Mouse (Mus musculus) Patski (cell line): ENCODE measurements at regions not wholly inside any gene's neighbourhood (a gene's known extent, or its start where the extent isn't known, plus 50 kb on each side); places are given as distances from the start of the nearest gene placed in this dataset.

Experiments used
- ATAC-seq: fragments of 100-300 bp; one replicate; pipeline ENCODE4 v1.8.0; 2021
- CTCF ChIA-PET: fragments of 350-600 bp; sonication (Branson Sonifier 250); formaldehyde crosslinking; loops from one replicate; lab custom pipeline; 2022; ENCODE audit warnings: inconsistent platforms; lab: Charles Lee
- POLR2A ChIA-PET: fragments of 350-600 bp; sonication (Branson Sonifier 250); formaldehyde crosslinking; loops from one replicate; lab custom pipeline; 2022; ENCODE audit warnings: antibody characterized with exemption, inconsistent platforms; lab: Charles Lee
- DNase-seq: peaks from one replicate; pipeline ENCODE4 v3.0.0-alpha.2; 2011; ENCODE audit warnings: low read depth, low spot score
- H3K27me3 ChIP-seq: fragments of 371-371 bp; one replicate; pipeline ENCODE4 v1.5.1; 2021
- CTCF ChIP-seq: fragments of 100-300 bp; IDR thresholded peaks from one replicate; pipeline ENCODE4 v1.5.1; 2021
- in situ Hi-C: fragments of 300-500 bp; cut with MboI; formaldehyde crosslinking; loops from 3 replicates; pipeline ENCODE4 v1.11.1; 2018; ENCODE audit warnings: low pct_unique_long_range_greater_than_20kb, mixed read lengths

DNA sequence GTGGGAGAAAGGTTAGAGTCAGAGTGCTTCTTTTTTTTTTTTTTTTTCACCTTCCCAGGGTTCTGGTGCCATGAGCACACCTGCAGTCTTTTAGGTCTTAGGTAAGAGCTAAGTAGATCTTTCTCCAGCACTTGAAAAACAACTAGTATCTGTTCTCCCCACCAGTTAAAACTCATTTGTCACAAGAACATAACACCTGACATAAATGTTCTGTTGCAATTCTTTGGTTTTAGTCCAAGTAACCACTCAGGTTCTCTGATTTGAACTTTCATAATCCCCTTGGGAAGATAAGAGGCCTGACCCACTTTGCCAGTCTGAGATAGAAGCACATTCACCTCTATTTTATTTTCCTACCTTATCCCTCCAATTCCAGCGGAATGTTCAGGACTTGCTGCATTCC is 225.5 kb upstream of the Zpld1 start:
- ChIA-PET POLR2A (interaction anchor here (0.5 to 1.0 kb wide), 3 partner anchors 113 to 315 kb away, joined by 3 to 5 read pairs (median 4); no protein-coding TSS in a partner anchor), CTCF (interaction anchor here (0.6 kb wide), 1 partner anchor 323 kb away, joined by 3 read pairs; no protein-coding TSS in a partner anchor)
- no peak for TF ChIP-seq CTCF
- in situ Hi-C loops: loop anchor here (5.0 kb wide), 1 partner anchor 324 kb away; no protein-coding TSS in a partner anchor
- H3K27me3 ChIP-seq: no peaks in the 10 kb centered on the region
- DNase-seq (no peak), ATAC-seq (no peak)

GRCm38 (mm10) chr16:55522283-55522682 is 224.5 kb upstream of the Zpld1 start:
- ChIA-PET CTCF (interaction anchor here (1.1 to 2.1 kb wide), 2 partner anchors 8 to 335 kb away, joined by 3 to 10 read pairs; no protein-coding TSS in a partner anchor), POLR2A (interaction anchor here (0.6 kb wide), 1 partner anchor 115 kb away, joined by 3 read pairs; no protein-coding TSS in a partner anchor)
- DNase-seq (no peak), ATAC-seq (no peak)
- in situ Hi-C loops: loop anchor here (5.0 kb wide), 1 partner anchor 325 kb away; no protein-coding TSS in a partner anchor
- no peak for TF ChIP-seq CTCF
- no peaks in the 10 kb centered on the region for H3K27me3 ChIP-seq

DNA sequence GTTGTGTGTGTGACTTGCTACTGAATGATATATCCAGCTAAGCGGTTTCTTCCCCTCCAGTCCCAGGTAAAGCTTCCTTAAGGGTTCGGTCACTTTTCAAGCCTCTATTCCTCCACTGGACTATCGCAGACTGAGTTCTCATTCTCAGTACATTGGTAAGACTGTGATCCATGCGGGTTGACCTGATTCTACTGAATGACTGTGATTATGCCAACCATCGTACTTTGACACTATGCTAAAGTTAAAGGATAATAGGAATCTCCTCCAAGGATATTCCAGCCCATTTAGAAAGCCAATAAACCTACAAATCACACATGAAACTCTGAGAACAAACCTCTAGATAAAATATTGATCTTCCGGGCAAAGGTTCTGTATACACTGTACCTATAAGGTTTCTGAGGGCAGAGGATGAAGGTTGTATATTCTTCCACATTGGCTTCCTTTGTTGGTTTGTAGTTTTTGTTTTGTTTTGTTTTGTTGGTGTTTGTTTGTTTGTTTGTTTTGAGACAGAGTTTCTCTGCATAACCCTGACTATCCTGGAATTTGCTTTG is 223.7 kb upstream of the Zpld1 start:
- TF ChIP-seq CTCF: no peak
- ChIA-PET POLR2A (interaction anchor here (3.1 kb wide), 1 partner anchor 299 kb away, joined by 18 read pairs; no protein-coding TSS in a partner anchor), CTCF (interaction anchor here (1.1 to 3.3 kb wide), 6 partner anchors 9 to 342 kb away, joined by 3 to 23 read pairs (median 10); no protein-coding TSS in a partner anchor)
- DNase-seq (no peak), ATAC-seq (no peak)
- in situ Hi-C loops: loop anchor here (5.0 kb wide), 1 partner anchor 326 kb away; no protein-coding TSS in a partner anchor
- H3K27me3 ChIP-seq: no peaks in the 10 kb centered on the region

GRCm38 (mm10) chr16:55520077-55520476 is 222.3 kb upstream of the Zpld1 start:
- H3K27me3 ChIP-seq: no peaks in the 10 kb centered on the region
- CTCF ChIA-PET: interaction anchor here (1.0 to 3.3 kb wide), 15 partner anchors 9 to 356 kb away, joined by 3 to 23 read pairs (median 5); no protein-coding TSS in a partner anchor
- ATAC-seq (peak; percentile 24), DNase-seq (no peak)
- TF ChIP-seq CTCF: no peak
- POLR2A ChIA-PET: interaction anchor here (0.9 to 3.1 kb wide), 4 partner anchors 10 to 301 kb away, joined by 3 to 18 read pairs (median 4); no protein-coding TSS in a partner anchor
- in situ Hi-C loops: loop anchor here (5.0 kb wide), 1 partner anchor 327 kb away; no protein-coding TSS in a partner anchor

GRCm38 (mm10) chr16:55519646-55520045 is 221.9 kb upstream of the Zpld1 start:
- H3K27me3 ChIP-seq: no peaks in the 10 kb centered on the region
- DNase-seq (no peak), ATAC-seq (peak; percentile 72)
- in situ Hi-C loops: loop anchor here (5.0 kb wide), 1 partner anchor 328 kb away; no protein-coding TSS in a partner anchor
- CTCF ChIA-PET: interaction anchor here (0.7 to 3.3 kb wide), 18 partner anchors 10 to 356 kb away, joined by 3 to 23 read pairs (median 5); no protein-coding TSS in a partner anchor
- peak; percentile 89 for TF ChIP-seq CTCF
- POLR2A ChIA-PET: interaction anchor here (0.6 to 3.1 kb wide), 4 partner anchors 11 to 303 kb away, joined by 3 to 18 read pairs (median 4); no protein-coding TSS in a partner anchor

- TF ChIP-seq CTCF: no peak
- ChIA-PET CTCF (interaction anchor here (1.6 kb wide), 1 partner anchor 336 kb away, joined by 5 read pairs; no protein-coding TSS in a partner anchor), POLR2A (no interaction called here)
- ATAC-seq (no peak), DNase-seq (no peak)
- H3K27me3 ChIP-seq: no peaks in the 10 kb centered on the region
- in situ Hi-C loops: no loop called here
Observed at GRCm38 (mm10) chr16:55516994-55517393, 219.2 kb upstream of the Zpld1 start.

- DNase-seq (no peak), ATAC-seq (no peak)
- CTCF ChIA-PET: interaction anchor here (1.6 kb wide), 1 partner anchor 348 kb away, joined by 5 read pairs; no protein-coding TSS in a partner anchor
- POLR2A ChIA-PET: interaction anchor here (0.6 kb wide), 1 partner anchor 363 kb away, joined by 3 read pairs; no protein-coding TSS in a partner anchor
- in situ Hi-C loops: no loop called here
- TF ChIP-seq CTCF: no peak
- no peaks in the 10 kb centered on the region for H3K27me3 ChIP-seq
Observed at GRCm38 (mm10) chr16:55515228-55515696, 217.5 kb upstream of the Zpld1 start.

DNA sequence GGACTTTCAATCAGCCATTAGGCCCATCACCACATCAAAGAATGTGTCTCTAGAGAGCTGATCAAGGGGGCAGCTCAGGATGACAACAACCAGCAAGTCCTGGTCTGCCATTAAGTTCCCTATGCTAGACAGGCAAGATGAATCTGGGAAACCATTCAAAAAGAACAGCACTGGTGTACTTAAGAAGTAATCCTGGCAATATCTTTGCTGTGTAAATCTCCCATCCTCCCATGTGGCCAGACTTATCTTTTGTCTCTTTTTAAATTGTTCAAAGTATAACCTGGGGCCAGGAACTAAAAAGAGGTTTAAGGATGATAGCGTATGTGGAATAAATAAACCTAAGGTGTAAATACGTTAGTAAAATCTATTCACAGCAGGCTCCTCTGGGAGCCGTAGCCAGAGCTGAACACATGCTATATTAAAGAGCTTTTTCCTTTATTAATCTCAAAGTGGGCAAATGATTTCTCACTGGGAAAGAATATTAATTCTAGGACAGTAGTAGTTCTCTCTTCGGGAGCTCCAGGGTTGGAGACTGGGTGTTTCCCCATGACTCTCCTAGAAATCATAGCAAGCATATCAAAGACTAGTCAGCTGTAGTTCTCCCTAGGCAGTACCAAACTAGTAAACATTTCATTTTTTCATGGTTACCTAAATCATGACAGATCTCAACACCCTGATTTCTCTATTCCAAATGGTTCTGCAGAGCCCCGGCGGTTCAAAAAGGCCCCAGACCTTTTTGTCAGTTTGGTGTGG is 216.8 kb upstream of the Zpld1 start:
- ATAC-seq: no peak
- no peak for TF ChIP-seq CTCF
- in situ Hi-C loops: no loop called here
- DNase-seq: no peak
- POLR2A ChIA-PET: no interaction called here
- H3K27me3 ChIP-seq: no peaks in the 10 kb centered on the region
- CTCF ChIA-PET: interaction anchor here (1.4 to 1.6 kb wide), 2 partner anchors 311 to 349 kb away, joined by 3 to 5 read pairs; no protein-coding TSS in a partner anchor

- DNase-seq (peak; percentile 59), ATAC-seq (peak; percentile 92)
- ChIA-PET CTCF (interaction anchor here (1.0 kb wide), 1 partner anchor 24 kb away, joined by 3 read pairs; no protein-coding TSS in a partner anchor), POLR2A (no interaction called here)
- H3K27me3 ChIP-seq: no peaks in the 10 kb centered on the region
- TF ChIP-seq CTCF: no peak
- in situ Hi-C loops: no loop called here
Observed at GRCm38 (mm10) chr16:55504796-55505413, 207.1 kb upstream of the Zpld1 start.
